Mouse (Mus musculus): Measurements from ENCODE around the gene Zbed3.

DNA sequence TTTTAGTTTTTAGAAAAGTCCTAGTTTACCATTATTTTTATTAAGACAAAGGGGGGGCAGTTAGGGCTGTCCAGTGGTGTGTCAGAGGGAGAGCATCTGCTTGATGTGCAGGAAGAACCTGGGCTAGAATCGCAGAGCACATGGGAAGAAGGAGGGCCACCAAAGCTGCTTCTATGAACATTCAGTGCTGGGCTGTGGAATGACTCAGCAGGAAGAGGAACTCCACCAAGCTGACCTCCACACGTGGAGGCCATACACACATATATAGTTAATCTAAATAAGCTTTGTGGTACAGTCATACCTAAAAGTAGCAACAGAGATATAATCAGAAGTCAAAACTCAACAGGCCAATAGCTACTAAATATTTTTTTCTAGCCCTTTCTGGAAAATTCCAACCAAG lies 34.8 kb downstream of the Zbed3 start:
- TF ChIP-seq POLR2A (IDR thresholded peaks at IDR 0.05; ENCODE audit: borderline replicate concordance, extremely low read depth, insufficient read depth, insufficient read length, poor library complexity, severe bottlenecking) = no peak
- TF ChIP-seq CTCF (IDR thresholded peaks at IDR 0.05; ENCODE audit: borderline replicate concordance, extremely low read depth, insufficient read depth, insufficient read length) = no peak

All from brain, embryonic 14.5 days (tissue).